Mouse (Mus musculus): ENCODE measurements around the gene Tas2r135.

The Tas2r135 gene

GRCm38 (mm10) chr6:42441395-42441794, 36.2 kb downstream of the Tas2r135 start:
- DNase-seq = no peak

- no peak for DNase-seq
Observed at GRCm38 (mm10) chr6:42444491-42444890, 39.3 kb downstream of the Tas2r135 start.

- no peak for DNase-seq
Observed at GRCm38 (mm10) chr6:42447381-42447780, 42.1 kb downstream of the Tas2r135 start.

All from kidney, adult 11 months (tissue).